8 mouse cellular contexts compared by ENCODE assay signal in the genomic region with DNA sequence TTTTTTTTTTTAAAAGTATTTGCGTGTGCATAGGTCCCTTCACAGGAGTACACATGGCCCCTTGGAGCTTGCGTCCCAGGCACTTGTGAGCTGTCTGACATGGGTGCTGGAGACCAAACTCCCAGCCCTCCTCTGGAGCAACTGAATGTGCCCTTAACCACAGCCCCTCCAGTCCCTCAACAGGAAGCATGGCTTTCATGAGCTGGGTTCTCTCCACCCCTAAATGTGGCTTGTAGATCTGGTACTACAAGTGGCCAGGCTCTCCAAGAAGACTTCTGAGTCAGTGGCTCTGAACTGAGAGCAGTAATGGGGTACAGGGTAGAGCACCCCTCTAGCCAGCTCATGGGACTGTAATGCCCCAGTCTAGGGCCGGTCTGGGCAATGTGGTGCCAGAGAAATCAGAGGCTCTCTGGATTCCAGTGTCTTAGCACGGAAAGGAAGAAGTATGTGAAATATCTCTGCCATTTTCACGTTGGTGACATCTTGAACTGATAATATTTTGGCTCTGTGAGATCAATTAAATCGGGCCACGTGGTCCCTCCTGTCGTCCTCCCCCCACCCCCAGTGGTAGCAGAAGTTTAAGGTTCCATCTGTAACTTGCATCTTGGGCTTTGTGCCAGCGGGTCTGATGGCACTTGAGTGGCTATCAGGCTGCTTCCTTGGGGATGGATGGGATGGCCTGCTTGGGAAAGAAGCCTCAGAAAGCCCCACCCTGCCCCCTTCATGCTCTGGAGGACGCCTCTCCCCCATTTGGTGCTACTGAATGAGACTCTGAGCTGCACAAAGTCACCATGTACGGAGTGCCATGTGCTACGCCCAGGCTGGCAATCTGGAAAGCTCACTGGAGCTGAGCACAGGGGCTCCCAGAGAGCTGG.
A peak's percentile ranks its signal among the peaks of the same experiment; 100 is the strongest.
DNase-seq lines count a peak whose midpoint lies in the region; ATAC-seq and TF ChIP-seq lines count a peak whose summit lies in the region.

No protein-coding gene starts in this region.

- H3K4me3 ChIP-seq in liver, embryonic 11.5 days (ENCODE audit: low read depth, low read length) = no peak overlapping the region; the same call in 1 of the 2 replicates
- H3K4me3 ChIP-seq in embryonic facial prominence, embryonic 13.5 days = no peak overlapping the region
- H3K4me3 ChIP-seq in intestine, embryonic 15.5 days (replicated peaks) = no peak overlapping the region
- H3K4me3 ChIP-seq in midbrain, embryonic 16.5 days (ENCODE audit: low read depth, low read length) = no peak overlapping the region
- no peak overlapping the region for H3K4me3 ChIP-seq in cerebellum, adult 2 months (replicated peaks; ENCODE audit: insufficient read depth, low read depth, low read length)

- TF ChIP-seq POLR2A in cerebellum, adult 2 months (IDR thresholded peaks at IDR 0.05; ENCODE audit: borderline replicate concordance, insufficient read depth, low read length) = no peak

- H3K36me3 ChIP-seq in liver, embryonic 11.5 days (ENCODE audit: control insufficient read depth, insufficient read depth, low read length) = no peaks in the 10 kb centered on the region
- H3K36me3 ChIP-seq in embryonic facial prominence, embryonic 13.5 days = 0 out of 2 replicates have a peak, but pooled peaks cover 5% of the 10 kb centered on the region
- H3K36me3 ChIP-seq in intestine, embryonic 15.5 days = no peaks in the 10 kb centered on the region
- H3K36me3 ChIP-seq in midbrain, embryonic 16.5 days (ENCODE audit: control insufficient read depth, insufficient read depth, low read length) = no peaks in the 10 kb centered on the region

- TF ChIP-seq CTCF in cerebellum, adult 2 months (IDR thresholded peaks at IDR 0.05; ENCODE audit: borderline replicate concordance, insufficient read depth, low read depth, low read length) = no peak

- no peak for DNase-seq in liver, embryonic 11.5 days (ENCODE audit: low spot score)
- DNase-seq in liver = no peak
- DNase-seq in cerebellum, postnatal 4 days (ENCODE audit: low spot score in 2 of 2) = no peak
- DNase-seq in cerebellum, adult 2 months = no peak
- no peak for DNase-seq in frontal cortex, postnatal 36 days (ENCODE audit: low spot score in 2 of 2)

- H3K4me1 ChIP-seq in liver, embryonic 11.5 days (replicated peaks; ENCODE audit: control insufficient read depth, insufficient read depth, low read length) = peaks cover 77% of the 10 kb centered on the region
- H3K4me1 ChIP-seq in embryonic facial prominence, embryonic 13.5 days = peaks cover 86% of the 10 kb centered on the region
- H3K4me1 ChIP-seq in intestine, embryonic 15.5 days (replicated peaks) = peaks cover 78% of the 10 kb centered on the region
- peaks cover 43% of the 10 kb centered on the region for H3K4me1 ChIP-seq in midbrain, embryonic 16.5 days (ENCODE audit: control insufficient read depth, insufficient read depth, low read length)
- H3K4me1 ChIP-seq in cerebellum, adult 2 months (ENCODE audit: control insufficient read depth, insufficient read depth, low read length) = peaks cover 13% of the 10 kb centered on the region

- WGBS in liver, embryonic 11.5 days = 53% methylated on average over 12 of the region's 12 CpGs
- WGBS in embryonic facial prominence, embryonic 13.5 days = 33% methylated on average over 12 of the region's 12 CpGs
- 70% methylated on average over 12 of the region's 12 CpGs for WGBS in intestine, embryonic 15.5 days
- 74% methylated on average over 12 of the region's 12 CpGs for WGBS in midbrain, embryonic 16.5 days
- 66% methylated on average over 12 of the region's 12 CpGs for WGBS in cerebellum, adult 2 months

- ATAC-seq in liver, embryonic 11.5 days (replicated peaks; ENCODE audit: low FRiP score) = 0 out of 2 replicates have a peak, but pooled peaks have one; percentile 12
- ATAC-seq in embryonic facial prominence, embryonic 13.5 days (ENCODE audit: insufficient number of reproducible peaks, insufficient read depth, low FRiP score, low TSS enrichment, low read depth) = no peak
- ATAC-seq in intestine, embryonic 15.5 days = no peak
- no peak for ATAC-seq in midbrain, embryonic 16.5 days

- H3K27ac ChIP-seq in liver, embryonic 11.5 days (ENCODE audit: low read depth, low read length) = peak overlapping the region; percentile 89
- peak overlapping the region; percentile 96 for H3K27ac ChIP-seq in embryonic facial prominence, embryonic 13.5 days
- H3K27ac ChIP-seq in intestine, embryonic 15.5 days = peak overlapping the region; percentile 97
- H3K27ac ChIP-seq in midbrain, embryonic 16.5 days (ENCODE audit: low read length) = peak overlapping the region; percentile 98
- H3K27ac ChIP-seq in cerebellum, adult 2 months (ENCODE audit: insufficient read depth, low read length) = no peak overlapping the region

- peak overlapping the region; percentile 64 for H3K9ac ChIP-seq in liver, embryonic 11.5 days (ENCODE audit: low read depth, low read length)
- H3K9ac ChIP-seq in embryonic facial prominence, embryonic 13.5 days = peak overlapping the region; percentile 85; the same call in 1 of the 2 replicates
- H3K9ac ChIP-seq in intestine, embryonic 15.5 days = 0 out of 2 replicates have a peak overlapping the region, but pooled peaks have one; percentile 13
- H3K9ac ChIP-seq in midbrain, embryonic 16.5 days (ENCODE audit: low read depth, low read length) = no peak overlapping the region

- no peaks in the 10 kb centered on the region for H3K27me3 ChIP-seq in liver, embryonic 11.5 days (replicated peaks; ENCODE audit: control insufficient read depth, insufficient read depth, low read length)
- no peaks in the 10 kb centered on the region for H3K27me3 ChIP-seq in embryonic facial prominence, embryonic 13.5 days
- no peaks in the 10 kb centered on the region for H3K27me3 ChIP-seq in intestine, embryonic 15.5 days (replicated peaks)
- H3K27me3 ChIP-seq in midbrain, embryonic 16.5 days (ENCODE audit: control insufficient read depth, insufficient read depth, low read depth, low read length) = no peaks in the 10 kb centered on the region
- peaks cover 1% of the 10 kb centered on the region; the same call in 1 of the 2 replicates for H3K27me3 ChIP-seq in cerebellum, adult 2 months (ENCODE audit: control insufficient read depth, insufficient read depth, low read length)

- no peaks in the 10 kb centered on the region for H3K9me3 ChIP-seq in liver, embryonic 11.5 days (ENCODE audit: control insufficient read depth, low read length)
- no peaks in the 10 kb centered on the region for H3K9me3 ChIP-seq in embryonic facial prominence, embryonic 13.5 days
- H3K9me3 ChIP-seq in intestine, embryonic 15.5 days = no peaks in the 10 kb centered on the region
- no peaks in the 10 kb centered on the region for H3K9me3 ChIP-seq in midbrain, embryonic 16.5 days (replicated peaks; ENCODE audit: control insufficient read depth, low read length, poor library complexity, severe bottlenecking)

- H3K4me2 ChIP-seq in liver, embryonic 11.5 days = peak overlapping the region; percentile 72
- H3K4me2 ChIP-seq in embryonic facial prominence, embryonic 13.5 days = peak overlapping the region; percentile 86
- H3K4me2 ChIP-seq in intestine, embryonic 15.5 days (replicated peaks) = peak overlapping the region; percentile 88; the same call in 1 of the 2 replicates
- no peak overlapping the region for H3K4me2 ChIP-seq in midbrain, embryonic 16.5 days (ENCODE audit: low read length)
